Mouse (Mus musculus) lung, adult 2 months (tissue): ENCODE measurements at regions not wholly inside any gene's neighbourhood (a gene's known extent, or its start where the extent isn't known, plus 50 kb on each side); places are given as distances from the start of the nearest gene placed in this dataset.
"Not testable (repeated sequence)": the region's sequence is repeated elsewhere in the genome, so short reads cannot be mapped to it uniquely, and the experiment has no call there.

ENCODE experiments used
- DNase-seq: peaks from one replicate; pipeline ENCODE4 v3.0.0; 2022
- H3K4me1 ChIP-seq: fragments of 200-500 bp; 2 replicates; pipeline ENCODE4 v1.6.1; 2011; ENCODE audit warnings: low read length; ENCODE audit not compliant: control insufficient read depth, insufficient read depth
- H3K4me3 ChIP-seq: fragments of 200-500 bp; replicated peaks from 2 replicates; pipeline ENCODE3; 2011; ENCODE audit warnings: low read depth, mild to moderate bottlenecking, control low read depth, low read length; ENCODE audit errors: extremely low read depth
- CTCF ChIP-seq: fragments of 200-500 bp; IDR thresholded peaks from 2 replicates; pipeline ENCODE4 v1.5.1; 2011; ENCODE audit warnings: mild to moderate bottlenecking, low read length, control low read depth; ENCODE audit not compliant: insufficient read depth
- POLR2A ChIP-seq: fragments of 200-500 bp; IDR thresholded peaks from 2 replicates; pipeline ENCODE4 v1.6.1; 2011; ENCODE audit warnings: low read depth, mild to moderate bottlenecking, control low read depth, low read length, borderline replicate concordance; ENCODE audit errors: extremely low read depth
- WGBS: fragments of 180-500 bp; shearing (Covaris S2); methylation state at CpG from one replicate; pipeline ENCODE4 v1.1.7; 2018; 5-methylcytosine and 5-hydroxymethylcytosine counted together

- DNase-seq, H3K4me3 ChIP-seq, H3K4me1 ChIP-seq: not testable (repeated sequence)
- 90% methylated on average over 20 of the region's 20 CpGs for WGBS
These were observed 79.6 kb downstream of the Gm10715 start for GRCm38 (mm10) chr9:3116311-3116710.

- no peaks in the 10 kb centered on the region for H3K4me1 ChIP-seq
- no peak overlapping the region for H3K4me3 ChIP-seq
- no peak for TF ChIP-seq POLR2A
- no peak for DNase-seq
These were observed 124.5 kb downstream of the Gm10715 start for GRCm38 (mm10) chr9:3161181-3161580.

- no peak overlapping the region for H3K4me3 ChIP-seq
- DNase-seq, result no peak
- TF ChIP-seq CTCF (no peak), POLR2A (no peak)
These were observed 147.7 kb downstream of the Gm10715 start for GRCm38 (mm10) chr9:3184343-3184742.

GRCm38 (mm10) chr9:3199151-3200018 lies 135.6 kb upstream of the Alkbh8 start:
- Histone ChIP-seq H3K4me3 (no peak overlapping the region), H3K4me1 (no peaks in the 10 kb centered on the region)
- TF ChIP-seq CTCF (no peak), POLR2A (no peak)
- 30% methylated on average over 33 of the region's 33 CpGs for WGBS
- DNase-seq, result peak; percentile 4

More at GRCm38 (mm10) chr9:3184343-3184742, 147.7 kb downstream of the Gm10715 start:
- no peaks in the 10 kb centered on the region for H3K4me1 ChIP-seq

GRCm38 (mm10) chr9:3200019-3200347 lies 135.0 kb upstream of the Alkbh8 start:
- WGBS, result 48% methylated on average over 16 of the region's 16 CpGs
- not testable (repeated sequence) for DNase-seq, H3K4me1 ChIP-seq, H3K4me3 ChIP-seq

- not testable (repeated sequence) for H3K4me3 ChIP-seq, DNase-seq, H3K4me1 ChIP-seq
- WGBS, result 87% methylated on average over 1 of the region's 1 CpGs
These were observed 126.8 kb upstream of the Alkbh8 start for GRCm38 (mm10) chr9:3208120-3208519.

- Histone ChIP-seq H3K4me3 (no peak overlapping the region), H3K4me1 (no peaks in the 10 kb centered on the region)
- peak; percentile 20 for DNase-seq
- TF ChIP-seq POLR2A, result no peak
- TF ChIP-seq CTCF, result no peak
- WGBS, result 51% methylated on average over 10 of the region's 10 CpGs
These were observed 76.3 kb upstream of the Alkbh8 start for GRCm38 (mm10) chr9:3258396-3259300.

- Histone ChIP-seq H3K4me1 (no peaks in the 10 kb centered on the region), H3K4me3 (no peak overlapping the region)
- TF ChIP-seq CTCF (no peak), POLR2A (no peak)
- DNase-seq, result no peak
- 70% methylated on average over 5 of the region's 5 CpGs for WGBS
These were observed 74.8 kb upstream of the Alkbh8 start for GRCm38 (mm10) chr9:3260181-3260580.

GRCm38 (mm10) chr9:3260860-3261259 lies 74.1 kb upstream of the Alkbh8 start:
- no peak overlapping the region for H3K4me3 ChIP-seq
- 74% methylated on average over 2 of the region's 2 CpGs for WGBS
- DNase-seq, result no peak
- H3K4me1 ChIP-seq, result no peaks in the 10 kb centered on the region
- TF ChIP-seq CTCF (no peak), POLR2A (no peak)

- Histone ChIP-seq H3K4me3 (no peak overlapping the region), H3K4me1 (no peaks in the 10 kb centered on the region)
- DNase-seq, result no peak
- TF ChIP-seq POLR2A (no peak), CTCF (no peak)
These were observed 70.5 kb upstream of the Alkbh8 start for GRCm38 (mm10) chr9:3264467-3264866.

- H3K4me1 ChIP-seq, DNase-seq: not testable (repeated sequence)
- WGBS, result 76% methylated on average over 8 of the region's 8 CpGs
These were observed 54.4 kb upstream of the Alkbh8 start for GRCm38 (mm10) chr9:3280496-3280895.

GRCm38 (mm10) chr9:3281906-3282305 lies 53.0 kb upstream of the Alkbh8 start:
- WGBS, result 92% methylated on average over 3 of the region's 3 CpGs
- not testable (repeated sequence) for H3K4me3 ChIP-seq, DNase-seq, H3K4me1 ChIP-seq

More at GRCm38 (mm10) chr9:3280496-3280895, 54.4 kb upstream of the Alkbh8 start:
- H3K4me3 ChIP-seq, result not testable (repeated sequence)

- 89% methylated on average over 9 of the region's 9 CpGs for WGBS
- not testable (repeated sequence) for H3K4me3 ChIP-seq, DNase-seq, H3K4me1 ChIP-seq
These were observed 51.6 kb upstream of the Alkbh8 start for GRCm38 (mm10) chr9:3283381-3283780.
